Mouse (Mus musculus): ENCODE measurements around the gene Gm28230.

- TF ChIP-seq MYC (IDR thresholded peaks at IDR 0.05; ENCODE audit: low read depth, low read length) (no peak), POLR2A (IDR thresholded peaks at IDR 0.05; ENCODE audit: low read depth, low read length) (peak; percentile 52), SMC3 (IDR thresholded peaks at IDR 0.05; ENCODE audit: low read depth, low read length) (no peak), CTCF (conservative IDR thresholded peaks at IDR 0.05 in 1 of 2, IDR thresholded peaks at IDR 0.05 in 1 of 2; ENCODE audit: low read depth in 2 of 2, low read length in 2 of 2) (no peak), BHLHE40 (IDR thresholded peaks at IDR 0.05; ENCODE audit: low read depth, low read length) (0 out of 2 replicates have a peak, but pooled peaks have one; percentile 18), HCFC1 (IDR thresholded peaks at IDR 0.05; ENCODE audit: low read depth, low read length) (no peak), ZNF384 (IDR thresholded peaks at IDR 0.05; ENCODE audit: low read depth, low read length) (no peak), POLR2AphosphoS2 (IDR thresholded peaks at IDR 0.05; ENCODE audit: low read depth, low read length) (no peak; the same call in 1 of the 2 replicates), ZC3H11A (IDR thresholded peaks at IDR 0.05; ENCODE audit: low read depth, low read length) (no peak), SIN3A (IDR thresholded peaks at IDR 0.05; ENCODE audit: low read length) (no peak), JUND (conservative IDR thresholded peaks at IDR 0.05; ENCODE audit: low read depth, low read length) (no peak), ELF1 (IDR thresholded peaks at IDR 0.05; ENCODE audit: low read depth, low read length) (peak; percentile 44; the same call in 1 of the 2 replicates), MEF2A (IDR thresholded peaks at IDR 0.05; ENCODE audit: borderline replicate concordance, low read depth, low read length) (peak; percentile 84), CHD1 (IDR thresholded peaks at IDR 0.05; ENCODE audit: low read depth, low read length) (no peak)
Measured at GRCm38 (mm10) chr2:74722949-74723348, 3.6 kb upstream of the Gm28230 start.
